Comparison of ENCODE assay signal across 8 mouse cellular contexts in the genomic region with DNA sequence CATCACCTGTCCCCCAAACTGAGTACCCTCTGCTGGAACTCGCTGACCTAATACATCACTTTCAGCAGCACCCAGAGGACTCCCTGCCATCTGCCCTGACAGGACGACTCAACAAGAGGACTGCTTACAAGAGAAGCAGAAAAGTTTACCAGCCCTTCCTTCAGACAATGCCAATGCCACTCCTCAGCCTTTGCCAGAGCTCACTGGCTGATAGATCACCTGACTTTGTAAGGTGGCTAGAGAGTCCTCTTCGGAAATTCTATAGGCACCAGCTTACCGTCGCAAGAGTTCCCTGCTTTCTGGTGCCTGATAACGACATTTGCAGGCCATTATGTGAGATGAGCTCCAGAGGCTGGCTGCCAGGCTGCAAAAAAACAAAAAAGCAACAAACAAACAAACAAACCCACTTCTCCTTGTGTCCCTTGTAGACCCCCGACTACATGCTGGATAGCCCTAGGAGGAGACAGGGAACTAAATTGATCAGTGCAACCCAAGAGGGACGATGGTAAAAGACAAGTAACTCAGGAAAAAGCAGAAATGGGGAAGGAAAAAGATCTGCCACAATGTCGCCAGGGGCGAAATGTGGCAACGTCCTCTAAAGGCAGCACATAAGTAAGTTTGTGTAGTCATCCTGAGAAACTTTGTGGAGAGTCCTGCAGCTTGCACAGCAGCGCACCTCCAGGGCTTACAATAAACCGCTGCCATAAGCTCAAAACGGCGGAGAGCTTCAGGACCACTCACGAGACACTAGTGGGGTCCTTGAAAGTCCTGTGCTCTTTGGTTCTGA. TPM values are rescaled to one million over a fixed set of nuclear protein-coding genes. Genes with fewer than 3 reads are reported as not detected.
DNase-seq lines count a peak whose midpoint lies in the region; ATAC-seq lines count a peak whose summit lies in the region.

No protein-coding gene starts in this region.

- WGBS in heart, embryonic 16.5 days = 26% methylated on average over 16 of the region's 16 CpGs
- WGBS in hindbrain, embryonic 14.5 days = 38% methylated on average over 16 of the region's 16 CpGs
- whole genome bisulfite sequencing in midbrain, embryonic 13.5 days = 35% methylated on average over 16 of the region's 16 CpGs

- H3K9me3 ChIP-seq in heart, embryonic 16.5 days (replicated peaks; ENCODE audit: control insufficient read depth, low read length) = no peaks in the 10 kb centered on the region
- no peaks in the 10 kb centered on the region for H3K9me3 ChIP-seq in hindbrain, embryonic 14.5 days (ENCODE audit: control insufficient read depth, low read length)
- H3K9me3 ChIP-seq in midbrain, embryonic 13.5 days = no peaks in the 10 kb centered on the region

- no peak for ATAC-seq in heart, embryonic 16.5 days (replicated peaks; ENCODE audit: extremely low read depth, insufficient read depth, low FRiP score)
- peak; percentile 16 for ATAC-seq in activated CD4-positive, CD25-positive, alpha-beta regulatory T cell, adult 4 months
- no peak for ATAC-seq in hindbrain, embryonic 14.5 days (ENCODE audit: low FRiP score)
- ATAC-seq in midbrain, embryonic 13.5 days = peak; percentile 13; the same call in 1 of the 2 replicates

- intact Hi-C loops in heart, postnatal 36 days (cut with DNase I) = loop anchor here (10.0 kb wide), 1 partner anchor 247 kb away; a partner anchor contains a TSS
- intact Hi-C loops in left cerebral cortex, postnatal 4 days (cut with DNase I) = loop anchor here (10.0 kb wide), 1 partner anchor 247 kb away; a partner anchor contains a TSS

- H3K9ac ChIP-seq in heart, embryonic 16.5 days (ENCODE audit: low read length) = peak overlapping the region; percentile 92
- peak overlapping the region; percentile 80 for H3K9ac ChIP-seq in hindbrain, embryonic 14.5 days
- H3K9ac ChIP-seq in midbrain, embryonic 13.5 days (replicated peaks) = peak overlapping the region; percentile 88

- peak overlapping the region; percentile 85 for H3K4me3 ChIP-seq in heart, embryonic 16.5 days (ENCODE audit: low read length)
- peak overlapping the region; percentile 83 for H3K4me3 ChIP-seq in hindbrain, embryonic 14.5 days (replicated peaks; ENCODE audit: low read length)
- peak overlapping the region; percentile 88 for H3K4me3 ChIP-seq in midbrain, embryonic 13.5 days (replicated peaks)

- H3K27ac ChIP-seq in heart, embryonic 16.5 days (ENCODE audit: low read length) = peak overlapping the region; percentile 80
- peak overlapping the region; percentile 55; the same call in 1 of the 2 replicates for H3K27ac ChIP-seq in hindbrain, embryonic 14.5 days
- H3K27ac ChIP-seq in midbrain, embryonic 13.5 days = no peak overlapping the region

- H3K4me2 ChIP-seq in heart, embryonic 16.5 days (ENCODE audit: low read depth, low read length) = peak overlapping the region; percentile 96
- peak overlapping the region; percentile 91 for H3K4me2 ChIP-seq in hindbrain, embryonic 14.5 days (replicated peaks)
- peak overlapping the region; percentile 91 for H3K4me2 ChIP-seq in midbrain, embryonic 13.5 days (replicated peaks)

- H3K4me1 ChIP-seq in heart, embryonic 16.5 days (ENCODE audit: control insufficient read depth, insufficient read depth, low read length) = peaks cover 11% of the 10 kb centered on the region
- H3K4me1 ChIP-seq in hindbrain, embryonic 14.5 days (replicated peaks; ENCODE audit: control insufficient read depth, insufficient read depth, low read length) = peaks cover 15% of the 10 kb centered on the region
- peaks cover 17% of the 10 kb centered on the region for H3K4me1 ChIP-seq in midbrain, embryonic 13.5 days (replicated peaks)

- H3K27me3 ChIP-seq in heart, embryonic 16.5 days (ENCODE audit: control insufficient read depth, insufficient read depth, low read length) = no peaks in the 10 kb centered on the region
- no peaks in the 10 kb centered on the region for H3K27me3 ChIP-seq in hindbrain, embryonic 14.5 days (ENCODE audit: control insufficient read depth, insufficient read depth, low read length)
- 0 out of 2 replicates have a peak, but pooled peaks cover 3% of the 10 kb centered on the region for H3K27me3 ChIP-seq in midbrain, embryonic 13.5 days

- DNase-seq in heart, postnatal 36 days = no peak
- no peak for DNase-seq in hindbrain, embryonic 14.5 days (ENCODE audit: low spot score)
- DNase-seq in layer of hippocampus, adult 9-10 months (ENCODE audit: low spot score) = no peak
- DNase-seq in left cerebral cortex, postnatal 4 days = no peak
- no peak for DNase-seq in layer of hippocampus, adult 11-12 months (ENCODE audit: low spot score)

- H3K36me3 ChIP-seq in heart, embryonic 16.5 days (ENCODE audit: control insufficient read depth, insufficient read depth) = peaks cover 19% of the 10 kb centered on the region
- H3K36me3 ChIP-seq in hindbrain, embryonic 14.5 days (replicated peaks; ENCODE audit: control insufficient read depth, insufficient read depth) = peaks cover 27% of the 10 kb centered on the region
- peaks cover 22% of the 10 kb centered on the region for H3K36me3 ChIP-seq in midbrain, embryonic 13.5 days

RNA-seq across cellular contexts. Expression of a gene that starts 0.9 kb away (rescaled TPM):
- 115 and 131 TPM in 2 replicates for polyA plus RNA-seq in heart, embryonic 16.5 days (2015; fragmentation: Nextera tagmentation; extraction: Ambion mirVana)
- 100 to 1,000 TPM; 110 to 125 TPM for total RNA-seq in heart, postnatal 36 days (2021)
- polyA plus RNA-seq in activated CD4-positive, CD25-positive, alpha-beta regulatory T cell, adult 4 months (2017; shearing (Covaris generic)) = 10 to 100 TPM; 49.4 to 50.0 TPM
- polyA plus RNA-seq in hindbrain, embryonic 14.5 days (2014; fragmentation: Nextera tagmentation; extraction: Ambion mirVana) = 88.2 and 98.7 TPM in 2 replicates
- 95.9 and 96.5 TPM in 2 replicates for polyA plus RNA-seq in midbrain, embryonic 13.5 days (2015; fragmentation: Nextera tagmentation; extraction: Ambion mirVana)
- 10 to 100 TPM; 28.8 to 33.5 TPM for total RNA-seq in left cerebral cortex, postnatal 4 days (2021)

RNA-seq across cellular contexts. Expression of a gene that starts 6.7 kb away (rescaled TPM):
- polyA plus RNA-seq in heart, embryonic 16.5 days (2015; fragmentation: Nextera tagmentation; extraction: Ambion mirVana) = 18.8 and 21.0 TPM in 2 replicates
- 1 to 10 TPM; 9.2 to 9.5 TPM for total RNA-seq in heart, postnatal 36 days (2021)
- polyA plus RNA-seq in activated CD4-positive, CD25-positive, alpha-beta regulatory T cell, adult 4 months (2017; shearing (Covaris generic)) = 10 to 100 TPM; 17.5 to 18.7 TPM
- polyA plus RNA-seq in hindbrain, embryonic 14.5 days (2014; fragmentation: Nextera tagmentation; extraction: Ambion mirVana) = 21.4 and 25.0 TPM in 2 replicates
- 32.5 and 32.6 TPM in 2 replicates for polyA plus RNA-seq in midbrain, embryonic 13.5 days (2015; fragmentation: Nextera tagmentation; extraction: Ambion mirVana)
- total RNA-seq in left cerebral cortex, postnatal 4 days (2021) = 10 to 100 TPM; 15.5 to 18.6 TPM

RNA-seq across cellular contexts. Expression of a gene that starts 9.4 kb away (rescaled TPM):
- polyA plus RNA-seq in heart, embryonic 16.5 days (2015; fragmentation: Nextera tagmentation; extraction: Ambion mirVana) = 130 and 140 TPM in 2 replicates
- 100 to 1,000 TPM in 1 of 2 experiments, 10 to 100 TPM in 1; 88.3 to 117 TPM for total RNA-seq in heart, postnatal 36 days (2021)
- polyA plus RNA-seq in activated CD4-positive, CD25-positive, alpha-beta regulatory T cell, adult 4 months (2017; shearing (Covaris generic)) = 10 to 100 TPM; 60.2 to 63.5 TPM
- polyA plus RNA-seq in hindbrain, embryonic 14.5 days (2014; fragmentation: Nextera tagmentation; extraction: Ambion mirVana) = 248 and 249 TPM in 2 replicates
- polyA plus RNA-seq in midbrain, embryonic 13.5 days (2015; fragmentation: Nextera tagmentation; extraction: Ambion mirVana) = 155 and 159 TPM in 2 replicates
- 100 to 1,000 TPM in 1 of 2 experiments, 10 to 100 TPM in 1; 93.9 to 107 TPM for total RNA-seq in left cerebral cortex, postnatal 4 days (2021)

RNA-seq across cellular contexts. Expression of a gene that starts 18.4 kb away (rescaled TPM):
- polyA plus RNA-seq in heart, embryonic 16.5 days (2015; fragmentation: Nextera tagmentation; extraction: Ambion mirVana) = 0.50 and 0.54 TPM in 2 replicates
- total RNA-seq in heart, postnatal 36 days (2021) = 1 to 10 TPM in 1 of 2 experiments, under 1 TPM in 1; 0.97 to 1.0 TPM
- polyA plus RNA-seq in activated CD4-positive, CD25-positive, alpha-beta regulatory T cell, adult 4 months (2017; shearing (Covaris generic)) = not detected
- 0.12 and 0.35 TPM in 2 replicates for polyA plus RNA-seq in hindbrain, embryonic 14.5 days (2014; fragmentation: Nextera tagmentation; extraction: Ambion mirVana)
- polyA plus RNA-seq in midbrain, embryonic 13.5 days (2015; fragmentation: Nextera tagmentation; extraction: Ambion mirVana) = 0.35 TPM in 1 of 2 replicates, not detected in the other
- under 1 TPM; 0.86 to 0.89 TPM for total RNA-seq in left cerebral cortex, postnatal 4 days (2021)

RNA-seq across cellular contexts. Expression of a gene that starts 26.7 kb away (rescaled TPM):
- 597 and 626 TPM in 2 replicates for polyA plus RNA-seq in heart, embryonic 16.5 days (2015; fragmentation: Nextera tagmentation; extraction: Ambion mirVana)
- 100 to 1,000 TPM; 257 TPM for total RNA-seq in heart, postnatal 36 days (2021)
- polyA plus RNA-seq in activated CD4-positive, CD25-positive, alpha-beta regulatory T cell, adult 4 months (2017; shearing (Covaris generic)) = 100 to 1,000 TPM; 301 to 312 TPM
- 611 and 652 TPM in 2 replicates for polyA plus RNA-seq in hindbrain, embryonic 14.5 days (2014; fragmentation: Nextera tagmentation; extraction: Ambion mirVana)
- 602 and 607 TPM in 2 replicates for polyA plus RNA-seq in midbrain, embryonic 13.5 days (2015; fragmentation: Nextera tagmentation; extraction: Ambion mirVana)
- 100 to 1,000 TPM; 389 TPM for total RNA-seq in left cerebral cortex, postnatal 4 days (2021)

Comparison
In these comparisons a context has a peak if more than half of its experiments do, and no peak if none do; other contexts are left out.
1. ATAC-seq: peak in activated CD4-positive, CD25-positive, alpha-beta regulatory T cell, adult 4 months (single experiment) and midbrain, embryonic 13.5 days (single experiment); none in heart, embryonic 16.5 days (single experiment) and hindbrain, embryonic 14.5 days (single experiment).
2. Peak in every context shown above with its lines, with median percentiles within 50 percentile points of each other: H3K4me2 ChIP-seq, H3K4me3 ChIP-seq and H3K9ac ChIP-seq.